Mouse (Mus musculus) cerebellum, postnatal 36 days (tissue): Measurements from ENCODE around the gene Elp5.
A peak's percentile ranks its signal among the peaks of the same experiment; 100 is the strongest.
"Not testable (repeated sequence)": the region's sequence is repeated elsewhere in the genome, so short reads cannot be mapped to it uniquely, and the experiment has no call there.

Experiments
- DNase-seq, 2 experiments: peaks; one replicate each; pipeline ENCODE4 v3.0.0; 2021 to 2022; ENCODE audit warnings: mixed read lengths in 2 of 2

Gene Elp5

DNA sequence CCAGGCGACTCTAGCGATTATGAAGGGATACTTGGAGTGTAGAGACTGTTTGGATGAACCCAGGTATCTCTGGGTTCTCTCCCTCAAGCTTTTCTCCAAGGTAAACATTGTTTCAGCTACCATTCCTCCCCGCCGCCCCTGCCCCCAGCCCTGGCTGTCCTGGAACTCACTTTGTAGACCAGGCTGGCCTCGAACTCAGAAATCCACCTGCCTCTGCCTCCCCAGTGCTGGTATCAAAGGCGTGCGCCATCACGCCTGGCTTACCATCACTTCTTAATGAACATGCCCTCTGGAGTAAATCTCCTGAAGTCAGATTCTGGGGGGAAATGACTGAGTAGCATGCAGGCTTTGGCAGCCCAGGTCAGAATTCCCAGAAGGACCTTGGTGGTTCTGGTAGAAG lies at the start of gene Elp5:
Gene Elp5, minus strand, starts transcription at position 293 of the 400 bp plus-strand sequence.
- no peak for DNase-seq

DNA sequence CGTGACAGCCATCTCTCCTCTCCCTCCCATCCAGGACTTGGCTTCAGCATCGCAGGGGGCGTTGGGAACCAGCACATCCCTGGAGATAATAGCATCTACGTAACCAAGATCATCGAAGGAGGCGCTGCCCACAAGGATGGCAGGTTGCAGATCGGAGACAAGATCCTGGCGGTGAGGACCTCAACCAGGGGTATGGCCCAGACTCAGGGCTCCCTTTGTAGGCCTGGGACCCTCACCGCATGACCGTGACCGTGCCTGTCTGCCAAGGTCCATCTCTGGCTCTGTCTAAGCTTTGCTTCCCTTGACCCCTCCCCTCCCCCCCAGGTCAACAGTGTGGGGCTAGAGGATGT lies 49.0 kb upstream of the Elp5 start:
- no peak for DNase-seq

DNA sequence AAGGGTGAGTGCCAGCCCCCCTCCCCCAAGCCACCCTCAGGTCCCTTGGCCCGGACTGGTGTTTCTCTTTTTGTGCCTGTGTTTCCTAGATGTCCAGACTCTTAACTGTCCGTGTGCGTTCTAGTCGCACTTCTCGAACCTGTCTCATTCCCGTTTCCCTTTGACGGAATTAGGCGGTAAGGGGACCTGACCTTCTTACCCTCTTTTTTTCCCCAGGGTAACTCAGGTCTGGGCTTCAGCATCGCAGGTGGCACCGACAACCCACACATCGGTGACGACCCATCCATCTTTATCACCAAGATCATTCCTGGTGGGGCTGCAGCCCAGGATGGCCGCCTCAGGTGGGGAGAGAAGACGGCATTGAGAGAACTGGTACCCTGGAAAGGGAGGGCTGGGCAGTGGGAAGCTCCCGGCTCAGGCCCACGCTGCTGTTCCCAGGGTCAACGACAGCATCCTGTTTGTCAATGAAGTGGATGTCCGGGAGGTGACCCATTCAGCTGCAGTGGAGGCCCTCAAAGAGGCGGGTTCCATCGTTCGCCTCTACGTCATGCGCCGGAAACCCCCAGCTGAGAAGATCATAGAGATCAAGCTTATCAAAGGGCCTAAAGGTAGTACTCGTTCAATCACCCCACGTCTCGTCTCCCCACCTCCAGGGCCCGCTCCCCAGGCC lies 48.5 kb upstream of the Elp5 start:
- DNase-seq = no peak

DNA sequence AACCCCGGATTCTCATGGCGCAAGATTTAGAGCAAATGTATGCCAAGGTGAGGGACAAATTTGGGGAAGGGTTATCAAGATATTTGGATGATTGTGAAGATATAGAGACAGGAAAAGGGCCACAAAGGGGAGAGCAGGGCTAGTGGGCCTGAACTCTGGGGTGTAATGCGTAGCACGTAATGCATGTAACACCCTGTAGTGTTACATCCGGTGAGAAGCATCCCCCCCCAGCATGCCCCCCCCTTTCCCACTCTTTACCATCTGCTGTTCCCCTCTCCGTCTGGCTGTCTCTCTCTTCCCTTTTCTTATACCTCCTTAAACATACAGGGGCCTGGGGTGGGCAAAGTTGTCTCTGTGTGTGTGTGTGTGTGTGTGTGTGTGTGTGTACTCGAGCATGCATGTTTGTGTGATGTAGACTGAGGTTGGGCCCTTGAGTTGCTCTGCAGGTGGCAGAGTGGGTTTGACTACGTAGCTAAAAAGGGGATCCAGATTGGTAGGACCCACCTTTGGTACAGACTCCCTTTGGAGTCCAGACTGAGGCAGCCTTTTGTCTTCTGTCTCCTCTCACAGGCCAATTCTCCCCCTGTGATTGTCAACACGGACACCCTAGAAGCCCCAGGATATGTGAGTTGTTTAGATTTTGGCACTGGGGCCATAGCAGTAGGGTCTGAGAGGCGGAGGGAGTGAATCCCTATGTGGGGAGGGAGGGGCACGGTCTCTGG lies 47.7 kb upstream of the Elp5 start:
- DNase-seq = no peak

DNA sequence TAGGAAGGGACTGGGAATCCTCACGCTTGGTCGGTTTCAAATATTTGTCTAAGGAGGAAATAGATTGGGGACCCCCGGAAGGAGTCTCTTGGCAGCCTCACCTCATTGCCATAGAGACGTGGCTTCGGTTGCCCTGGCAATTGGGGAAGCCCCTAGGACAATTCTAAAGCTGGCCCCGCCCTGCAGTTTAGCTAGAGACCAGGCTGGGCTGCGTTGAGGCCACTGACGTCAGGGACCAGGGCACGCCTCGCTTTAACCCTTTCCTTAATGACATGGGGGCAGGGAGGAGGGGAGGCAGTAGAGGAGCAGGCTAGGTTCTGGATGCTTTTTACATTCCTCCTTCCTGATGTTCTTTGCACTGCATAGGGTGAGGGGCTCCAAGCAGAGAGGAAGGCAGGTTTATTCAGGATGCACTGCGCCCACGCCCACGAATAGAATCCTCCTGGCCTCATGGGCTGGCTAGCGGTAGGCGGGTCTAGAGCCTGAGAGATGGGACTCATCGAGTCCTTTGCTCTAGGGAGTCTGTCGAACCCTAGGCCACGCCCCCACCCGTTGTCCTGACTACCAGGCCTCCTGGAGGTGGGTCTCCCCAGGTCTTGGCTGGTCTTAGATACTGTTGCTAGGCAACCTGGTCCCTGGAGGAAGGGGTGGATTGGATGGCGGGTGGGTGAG lies 46.9 kb upstream of the Elp5 start:
- DNase-seq = peak; percentile 57 to 58

DNA sequence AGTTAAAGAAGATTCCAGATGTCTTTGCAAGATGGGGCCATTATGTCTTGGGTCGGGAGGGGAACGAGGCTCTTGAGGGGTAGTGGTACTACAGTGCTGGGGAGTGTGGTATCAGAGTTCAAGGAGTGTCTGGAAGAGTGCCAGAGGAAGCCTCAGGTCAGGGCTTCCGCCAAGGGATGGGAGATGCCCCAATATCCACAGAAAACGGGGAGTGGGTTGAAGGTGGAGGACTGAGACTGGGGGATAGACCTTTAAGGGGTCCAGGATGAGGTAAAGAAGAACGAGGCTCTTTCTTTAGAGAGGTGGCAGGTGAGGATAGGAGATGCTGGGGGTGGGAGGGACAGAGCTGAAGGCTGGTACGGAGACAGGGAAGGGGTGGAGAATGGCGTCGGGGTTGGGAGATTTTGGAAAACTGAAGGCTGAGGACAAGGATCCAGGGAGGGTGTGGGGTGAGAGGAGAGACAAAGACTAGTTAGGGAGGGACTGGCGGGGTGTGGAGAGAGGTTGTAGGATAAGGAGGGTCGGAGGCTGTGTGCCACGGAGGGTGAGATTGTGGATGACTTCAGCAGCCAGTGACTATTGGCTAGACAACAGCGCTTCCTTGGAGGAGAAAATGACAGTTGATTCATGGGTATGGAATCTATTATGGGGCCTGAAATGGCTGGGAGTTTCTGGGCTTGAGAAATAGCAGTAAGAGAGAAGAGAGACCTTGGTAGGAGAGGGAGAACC lies 46.2 kb upstream of the Elp5 start:
- no peak for DNase-seq

DNA sequence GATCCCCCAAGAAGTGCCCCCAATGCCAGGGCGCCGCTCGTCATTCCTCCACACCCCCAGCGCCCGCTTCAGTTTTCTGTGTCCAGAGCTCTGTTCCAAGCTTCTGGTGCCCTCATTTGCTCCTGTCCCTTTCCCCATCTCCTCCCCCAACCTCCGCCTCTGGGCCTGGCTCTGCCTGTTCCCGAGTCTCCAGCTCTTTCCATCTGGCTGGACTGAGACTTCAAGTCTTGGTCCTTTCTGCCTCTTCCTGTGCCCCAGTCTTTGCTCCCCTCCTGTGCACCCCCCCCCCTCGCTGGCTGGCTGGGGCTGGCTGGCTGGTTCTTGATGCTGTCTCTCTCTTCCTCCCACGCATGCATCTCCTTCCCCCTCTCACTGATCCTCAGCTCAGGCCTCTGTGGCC lies 45.1 kb upstream of the Elp5 start:
- DNase-seq = peak; percentile 53 to 61

DNA sequence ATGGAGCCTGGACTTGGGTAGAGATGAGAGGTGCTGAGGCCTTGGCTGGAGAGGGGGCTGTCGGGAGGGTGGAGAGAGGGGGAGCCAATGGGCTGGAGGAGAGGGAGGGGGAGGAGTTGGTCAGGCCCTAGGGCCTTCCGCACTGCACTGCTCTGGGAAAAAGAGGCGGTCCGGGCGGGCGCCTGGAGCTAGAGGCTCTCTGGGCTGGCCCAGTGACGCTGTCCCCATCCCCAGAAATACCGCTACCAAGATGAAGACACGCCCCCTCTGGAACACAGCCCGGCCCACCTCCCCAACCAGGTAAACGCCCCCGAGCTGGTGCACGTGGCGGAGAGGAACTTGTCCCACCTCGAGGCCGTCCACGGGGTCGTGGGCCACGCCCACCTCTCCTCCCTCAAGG lies 44.4 kb upstream of the Elp5 start:
- peak; percentile 30 to 45 for DNase-seq

DNA sequence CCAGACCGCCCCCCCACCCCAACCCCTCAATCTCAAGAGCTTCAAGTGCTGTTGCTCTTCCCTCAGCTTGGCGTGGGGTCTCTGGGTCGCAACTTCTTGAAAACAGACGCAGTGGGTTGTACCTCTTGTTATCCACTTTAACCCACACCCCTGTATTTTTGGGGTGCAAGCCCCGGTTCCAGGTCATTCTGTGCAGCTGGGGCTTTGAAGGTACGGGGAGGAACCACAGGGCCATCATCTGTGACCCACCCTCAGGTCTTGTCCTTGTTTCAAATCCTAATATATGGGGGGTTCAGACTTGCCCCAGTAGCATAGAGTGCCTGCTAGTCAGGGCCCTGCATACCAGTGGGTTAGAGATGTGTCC lies 41.8 kb upstream of the Elp5 start:
- DNase-seq = no peak

DNA sequence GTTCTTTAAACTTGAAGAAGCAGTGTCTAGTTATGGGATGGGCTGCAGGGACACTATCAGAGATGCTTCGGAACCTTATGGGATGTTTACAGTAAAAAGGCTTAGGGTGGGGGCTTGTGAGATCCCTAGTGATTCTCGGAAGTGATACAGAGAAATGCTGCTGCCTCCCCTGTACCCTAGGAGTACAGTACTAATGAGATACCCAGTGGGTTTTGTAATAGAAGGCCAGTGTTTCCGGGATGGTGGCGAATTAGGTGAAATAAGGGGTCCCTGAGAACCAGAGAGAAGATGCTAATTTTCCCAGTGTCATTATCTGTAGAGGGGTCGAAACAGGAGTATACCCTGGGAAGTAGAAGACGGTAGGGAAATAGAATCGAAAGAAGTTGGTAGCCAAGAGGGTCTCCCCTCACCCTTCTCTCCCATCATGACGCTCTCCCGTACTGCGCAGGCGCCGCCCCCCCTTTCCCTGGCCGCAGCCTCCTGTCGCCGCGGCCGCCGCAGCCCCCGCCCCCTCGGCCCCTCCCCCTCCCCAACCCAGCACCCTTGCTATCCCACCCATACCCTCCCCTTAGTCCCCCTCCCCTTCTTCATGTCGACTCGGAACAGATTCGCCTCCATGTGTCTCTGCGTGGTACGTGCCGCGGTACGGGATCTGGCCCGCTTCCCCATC lies 41.3 kb upstream of the Elp5 start:
- no peak for DNase-seq

DNA sequence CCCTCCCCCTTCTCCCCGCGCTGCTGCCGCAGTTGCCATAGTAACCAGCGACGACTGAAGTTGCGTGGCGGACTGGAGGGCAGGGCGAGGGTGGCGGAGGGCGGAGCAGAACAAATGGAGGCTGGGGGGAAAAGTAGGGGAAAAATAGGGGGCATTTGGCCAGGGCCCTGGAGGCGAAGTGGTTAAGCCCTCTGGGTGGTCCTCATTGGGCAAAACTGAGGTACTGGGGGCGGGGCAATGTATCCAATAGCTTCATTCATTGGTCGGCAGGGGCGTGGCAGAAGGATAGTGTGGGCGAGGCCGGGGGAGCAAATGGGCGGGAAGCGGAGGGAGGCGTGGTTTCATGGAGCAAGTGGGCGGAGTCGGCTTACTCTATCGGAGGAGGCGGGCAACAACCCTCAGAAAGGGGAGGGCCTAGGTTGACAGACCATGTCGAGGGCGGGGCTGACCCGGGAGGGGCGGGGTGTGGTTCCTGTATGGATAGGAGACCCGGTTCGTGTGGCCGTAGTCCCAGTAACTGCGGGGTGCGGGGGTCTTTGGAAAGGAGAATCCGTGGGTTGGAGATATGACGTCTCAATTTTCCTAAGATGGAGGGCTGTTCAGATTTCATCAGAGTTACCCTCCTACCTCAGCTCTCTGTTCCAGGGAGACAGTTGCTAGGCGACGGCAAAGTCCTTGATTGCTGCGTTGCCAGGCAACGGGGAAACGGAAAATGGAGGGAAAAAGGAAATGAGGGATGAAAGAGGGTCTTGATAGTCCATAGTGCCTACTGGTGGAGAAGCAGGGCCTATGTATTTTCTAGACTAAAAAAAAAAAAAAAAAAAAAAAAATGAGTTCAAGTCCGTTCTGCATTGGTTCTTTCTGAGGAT lies 39.2 kb upstream of the Elp5 start:
- peak; percentile 92 to 93 for DNase-seq

DNA sequence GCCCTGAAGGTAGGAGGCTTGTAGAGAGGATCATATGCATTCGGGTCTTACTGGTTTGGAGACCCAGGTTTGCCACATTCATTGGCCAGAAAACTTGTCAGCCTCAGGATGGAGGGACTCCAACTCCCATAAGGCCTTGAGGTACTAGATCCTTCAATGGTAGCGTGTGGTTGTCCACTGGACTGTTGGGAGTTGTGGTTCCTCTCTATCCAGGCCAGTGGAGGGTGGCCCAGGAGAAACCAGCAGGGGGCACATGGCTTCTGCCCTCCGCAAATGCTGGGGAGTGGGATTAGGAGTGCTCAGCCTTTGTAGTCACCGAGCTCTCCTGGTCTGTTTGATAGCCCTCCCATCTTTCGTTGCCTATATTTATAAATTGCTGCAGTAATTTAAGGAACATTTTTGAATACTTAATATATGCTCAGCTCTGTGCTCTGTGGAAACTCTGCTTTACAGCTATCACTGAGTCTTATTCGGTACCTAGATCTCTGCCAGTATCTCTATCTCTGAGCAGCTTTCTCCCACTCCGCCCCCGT lies 38.5 kb upstream of the Elp5 start:
- peak; percentile 70 to 76 for DNase-seq

DNA sequence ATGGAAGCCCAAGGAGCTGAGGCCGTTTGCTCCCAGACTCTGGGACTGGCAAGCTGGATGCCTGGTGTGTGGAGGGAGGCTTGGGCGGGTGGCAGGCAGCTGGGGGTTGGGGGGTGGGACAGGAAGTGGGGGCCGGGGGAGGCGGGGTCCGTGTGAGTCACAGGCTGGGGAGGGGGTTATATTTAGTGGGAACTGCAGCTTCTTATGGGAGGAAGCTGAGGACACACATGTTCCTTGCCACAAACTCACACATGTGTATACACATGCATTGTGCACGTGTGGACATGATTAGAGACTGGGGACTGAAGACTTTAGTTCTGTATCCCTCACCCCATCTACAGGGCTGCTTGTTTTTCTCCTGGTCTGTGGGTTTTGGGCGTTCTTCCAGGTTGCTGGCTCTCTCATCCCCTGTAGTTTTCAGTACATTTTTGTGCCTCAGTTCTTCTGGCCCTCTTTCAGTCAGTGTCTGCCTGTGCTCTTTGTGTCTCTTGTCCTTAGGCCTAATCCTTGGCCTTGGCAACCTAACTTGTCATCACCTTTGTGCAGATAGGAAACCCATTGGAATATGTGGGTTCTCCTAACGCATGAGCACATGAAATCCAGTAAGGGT lies 37.8 kb upstream of the Elp5 start:
- DNase-seq = no peak

DNA sequence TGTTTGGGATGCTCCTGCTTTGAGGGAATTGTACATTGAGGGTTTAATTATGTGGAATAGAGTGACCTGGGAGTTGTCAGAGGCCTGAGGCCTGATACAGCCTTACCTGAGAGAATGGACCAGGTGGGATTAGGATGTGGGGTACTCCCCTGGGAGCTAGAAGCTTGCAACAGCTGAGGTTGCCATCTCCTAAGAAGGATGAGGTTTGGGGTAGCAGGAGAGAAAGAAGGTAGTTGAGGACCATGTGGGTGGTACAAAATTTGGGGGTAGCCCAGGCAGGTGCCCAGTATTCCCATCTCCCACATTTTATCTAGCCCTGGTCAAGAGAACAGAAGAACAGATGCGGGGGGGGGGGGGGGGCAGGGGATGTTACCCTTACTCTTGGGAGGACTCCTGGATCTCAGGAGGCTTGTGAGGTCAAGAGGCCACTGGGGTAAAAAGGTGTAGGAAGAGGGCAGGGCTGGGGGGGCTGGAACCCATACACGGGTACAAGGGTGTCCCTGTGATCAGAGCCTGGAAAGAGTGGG lies 37.2 kb upstream of the Elp5 start:
- DNase-seq = no peak

DNA sequence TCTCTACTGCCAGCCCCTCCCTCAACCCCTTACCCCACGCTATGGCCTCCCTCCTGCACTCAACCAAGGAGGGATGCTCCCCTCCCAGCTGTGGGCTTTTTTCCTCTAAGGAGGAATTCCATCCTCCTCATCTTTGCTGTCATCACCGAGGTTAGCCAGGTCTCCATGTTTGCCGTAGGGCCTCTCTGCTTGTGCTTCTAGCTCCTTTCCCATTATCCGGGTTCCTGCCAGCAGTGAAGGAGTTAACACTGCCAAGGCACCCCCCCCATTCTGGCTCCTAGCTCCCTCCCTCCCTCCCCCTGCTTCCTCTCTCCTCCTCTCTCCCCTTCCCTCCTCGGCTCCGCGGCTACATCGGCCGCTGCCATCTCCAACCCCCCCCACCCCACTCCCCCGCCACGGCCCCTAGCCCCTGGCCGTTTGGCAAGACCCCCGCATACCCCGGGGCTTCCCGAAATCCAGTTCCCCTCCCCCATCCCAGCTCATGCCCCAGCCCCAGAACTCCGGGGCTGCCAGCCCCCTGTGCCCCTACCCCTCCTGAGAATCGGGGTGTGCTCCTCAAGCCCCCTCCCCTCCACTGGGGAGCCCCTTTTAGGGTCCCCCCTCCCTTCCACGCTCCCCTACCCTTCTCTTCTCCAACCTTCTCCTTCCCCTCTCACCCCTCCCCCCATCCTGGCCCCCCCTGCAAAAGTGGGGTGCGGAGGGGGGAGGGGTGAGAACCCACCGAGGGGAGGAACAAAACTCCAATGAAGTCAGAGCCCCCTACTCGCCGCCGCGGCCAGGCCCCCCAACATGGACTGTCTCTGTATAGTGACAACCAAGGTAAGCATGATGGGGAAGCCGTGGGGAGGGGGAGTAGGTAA lies 36.0 kb upstream of the Elp5 start:
- peak; percentile 77 for DNase-seq

DNA sequence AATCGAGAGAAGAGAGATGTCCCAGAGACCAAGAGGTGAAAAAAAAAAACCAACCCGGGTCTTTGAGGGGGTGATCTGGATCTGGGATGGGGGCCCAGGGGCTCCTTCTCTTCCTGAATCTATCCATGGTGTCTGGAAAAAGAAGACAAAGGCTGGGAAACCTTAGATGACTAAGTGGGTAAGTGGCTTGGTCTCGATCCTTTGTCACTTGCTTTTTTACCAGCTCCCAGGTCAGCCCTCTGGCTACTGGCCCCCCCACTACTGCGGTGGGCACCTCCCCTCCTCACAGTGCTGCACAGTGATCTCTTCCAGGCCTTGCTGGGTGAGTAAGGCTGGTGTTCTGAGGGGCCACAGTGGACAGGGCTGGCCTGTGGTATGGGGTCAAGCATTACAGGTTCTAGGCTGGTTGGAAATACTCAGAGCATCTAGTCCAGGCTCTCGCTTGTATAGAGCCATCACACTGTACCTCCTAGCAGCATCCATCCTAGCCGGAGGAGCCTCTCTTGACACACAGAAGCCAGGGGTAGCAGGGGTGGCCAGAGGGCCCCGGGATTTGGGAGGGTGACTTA lies 35.0 kb upstream of the Elp5 start:
- DNase-seq = no peak

DNA sequence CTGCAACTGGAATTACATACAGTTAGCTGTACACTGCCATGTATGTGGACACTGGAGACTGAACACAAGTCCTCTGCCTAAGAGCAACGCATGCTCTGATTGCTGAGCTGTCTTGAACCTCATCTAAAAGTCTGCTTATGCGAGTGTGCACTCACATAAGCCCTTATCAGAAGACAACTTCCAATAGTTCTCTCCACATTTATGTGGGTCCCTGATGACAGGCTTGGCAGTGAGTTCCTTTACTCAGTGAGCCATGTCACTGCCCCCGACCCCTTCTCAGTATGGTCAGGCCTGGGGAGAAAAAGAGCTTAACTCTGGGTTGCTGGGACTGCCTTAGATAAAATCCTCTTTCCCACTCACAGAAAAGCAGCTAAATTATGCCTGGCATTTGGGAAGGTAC lies 34.4 kb upstream of the Elp5 start, which contains the start of gene Dlg4:
Gene Dlg4, plus strand, starts transcription at position 274 of the 400 bp plus-strand sequence.
- no peak for DNase-seq

DNA sequence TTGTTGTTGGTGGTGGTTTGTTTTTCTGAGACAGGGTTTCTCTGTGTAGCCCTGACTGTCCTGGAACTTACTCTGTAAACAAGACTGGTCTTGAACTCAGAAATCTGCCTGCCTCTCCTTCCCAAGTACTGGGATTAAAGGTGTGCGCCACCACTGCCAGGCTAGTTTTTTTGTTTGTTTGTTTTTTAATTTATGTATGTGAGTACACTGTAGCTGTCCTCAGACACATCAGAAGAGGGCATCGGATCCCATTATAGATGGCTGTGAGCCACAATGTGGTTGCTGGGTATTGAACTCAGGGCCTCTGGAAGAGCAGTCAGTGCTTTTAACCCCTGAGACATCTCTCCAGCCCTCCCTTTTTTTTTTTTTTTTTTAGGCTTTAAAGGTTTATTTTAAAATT lies 33.9 kb upstream of the Elp5 start:
- not testable (repeated sequence) for DNase-seq

DNA sequence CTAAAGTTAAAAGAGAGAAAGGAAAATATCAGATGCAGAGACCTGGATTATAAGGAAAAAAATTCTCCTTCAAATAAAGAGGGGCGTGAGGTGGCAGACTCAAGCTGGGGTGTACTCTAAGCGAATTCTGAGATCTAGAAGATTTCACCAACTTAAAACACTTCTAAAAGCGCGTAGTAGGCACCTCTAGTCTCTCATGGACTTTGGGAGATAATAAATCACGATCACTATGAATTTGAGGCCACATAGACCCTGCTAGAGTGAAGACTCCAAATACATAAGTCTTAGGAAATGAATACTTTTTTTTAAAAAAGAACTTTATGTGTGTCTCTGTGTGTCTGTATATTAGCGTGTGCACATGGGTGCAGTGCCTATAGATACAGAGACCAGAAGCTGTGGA lies 33.4 kb upstream of the Elp5 start:
- DNase-seq = no peak
